Mouse (Mus musculus) mesoderm, embryonic 11.5 days (tissue): ENCODE results near the gene Kbtbd4.

Experiments
- DNase-seq: peaks from one replicate; pipeline ENCODE4 v3.0.0-alpha.2; 2012; ENCODE audit warnings: low read depth, low spot score

The Kbtbd4 gene

DNA sequence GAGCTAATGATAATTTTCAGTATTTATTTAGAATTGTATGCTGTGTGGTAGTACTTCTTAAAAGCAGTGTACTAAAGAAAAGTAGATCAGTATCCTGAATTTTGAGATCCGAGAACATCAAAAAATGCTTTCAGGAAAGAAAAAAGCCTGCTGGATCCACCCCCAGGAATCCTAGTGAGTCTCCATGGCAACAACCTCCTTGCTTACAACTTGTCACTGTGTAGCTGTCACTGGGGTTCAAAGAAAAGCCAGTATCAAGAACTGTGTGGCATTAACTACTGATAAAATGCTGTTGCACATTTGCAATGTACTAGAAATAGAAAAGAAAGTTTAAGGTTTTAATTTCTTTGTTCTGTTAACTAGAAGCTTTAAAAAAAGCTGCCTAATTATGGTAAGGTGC lies 51.5 kb downstream of the Kbtbd4 start:
- DNase-seq, result no peak

- no peak for DNase-seq
Measured at GRCm38 (mm10) chr2:90958856-90959255, 54.3 kb downstream of the Kbtbd4 start.

DNA sequence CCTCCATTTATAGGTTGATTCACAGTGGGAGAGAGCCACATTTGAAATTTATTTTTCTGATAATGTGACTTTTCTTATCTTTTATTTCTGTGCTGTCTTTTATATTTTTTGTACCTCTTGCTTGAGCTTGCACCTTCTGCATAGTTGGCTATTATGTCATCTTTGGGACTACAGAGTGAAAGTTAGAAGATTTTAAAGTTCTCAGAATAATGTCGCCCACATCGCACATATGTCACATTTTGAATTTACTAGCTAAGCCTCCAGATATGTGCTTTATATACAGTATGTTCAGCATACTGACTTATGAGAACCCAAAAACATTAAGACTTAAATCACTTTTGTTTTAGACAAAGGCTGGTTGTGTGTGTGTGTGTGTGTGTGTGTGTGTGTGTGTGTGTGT lies 55.5 kb downstream of the Kbtbd4 start:
- no peak for DNase-seq
